Mouse (Mus musculus): ENCODE measurements around the gene Mast3. TPM values are rescaled to one million over a fixed set of nuclear protein-coding genes. Genes with fewer than 3 reads are reported as not detected.
A peak's percentile ranks its signal among the peaks of the same experiment; 100 is the strongest.

The Mast3 gene
- polyA plus RNA-seq, 1 experiment from 2014 or later, result 9.4 TPM

DNA sequence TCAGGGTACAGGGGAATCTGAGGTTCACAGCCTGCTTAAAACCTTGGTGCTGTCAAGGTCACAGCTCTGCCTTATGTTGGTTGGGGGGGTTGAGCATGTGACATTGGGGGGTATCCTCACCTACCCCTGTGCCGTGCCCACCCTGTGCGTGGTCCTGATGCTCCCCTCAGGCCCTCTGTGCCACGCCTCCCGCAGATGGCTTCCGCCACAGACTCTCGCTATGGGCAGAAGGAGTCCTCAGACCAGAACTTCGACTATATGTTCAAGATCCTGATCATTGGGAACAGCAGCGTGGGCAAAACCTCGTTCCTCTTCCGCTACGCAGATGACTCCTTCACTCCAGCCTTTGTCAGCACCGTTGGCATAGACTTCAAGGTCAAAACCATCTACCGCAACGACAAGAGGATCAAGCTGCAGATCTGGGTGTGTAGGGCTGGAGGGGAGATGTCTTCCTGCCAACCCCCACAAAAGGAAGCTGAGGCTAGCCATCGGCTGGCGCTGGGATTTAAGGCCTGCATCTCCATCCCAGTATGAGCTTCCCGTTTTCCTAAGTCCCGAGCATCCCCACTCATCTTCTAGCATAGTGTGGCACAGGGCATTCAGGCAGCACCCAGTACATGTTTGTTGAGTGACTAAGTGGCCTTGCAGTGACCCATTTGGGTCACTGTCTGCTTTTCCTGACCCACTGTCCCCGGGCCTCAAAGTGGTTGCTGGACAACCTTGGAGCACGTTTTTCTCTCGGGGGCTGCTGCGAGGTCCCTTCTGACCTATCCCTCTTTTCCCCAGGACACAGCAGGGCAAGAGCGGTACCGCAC is 49.0 kb downstream of the Mast3 start:
- H3K4me1 ChIP-seq (ENCODE audit: control insufficient read depth in 2 of 2, insufficient read depth in 2 of 2, low read length in 2 of 2), result peaks cover 18 to 44% of the 10 kb centered on the region in 2 experiments
- no peak for ATAC-seq (ENCODE audit: insufficient number of reproducible peaks, insufficient read depth, low FRiP score, low read depth)
- H3K27ac ChIP-seq (replicated peaks in 1 of 2; ENCODE audit: control insufficient read depth in 1 of 2, insufficient read depth in 1 of 2, low read depth in 2 of 2, low read length in 2 of 2), result no peak overlapping the region
- peak overlapping the region in 1 of 2 experiments; percentile 74; a peak in 1 of 4 replicates for H3K4me3 ChIP-seq (ENCODE audit: control insufficient read depth in 1 of 2, insufficient read depth in 1 of 2, low read depth in 1 of 2, low read length in 2 of 2)
- H3K9me3 ChIP-seq (ENCODE audit: control insufficient read depth, low read length), result no peaks in the 10 kb centered on the region
- peak overlapping the region; percentile 86; the same call in 1 of the 2 replicates for H3K9ac ChIP-seq (ENCODE audit: low read length)
- peaks cover 29% of the 10 kb centered on the region for H3K36me3 ChIP-seq (ENCODE audit: control insufficient read depth, insufficient read depth, low read length)
- H3K27me3 ChIP-seq (ENCODE audit: control insufficient read depth, insufficient read depth, low read length), result no peaks in the 10 kb centered on the region
- peak overlapping the region; percentile 97 for H3K4me2 ChIP-seq (ENCODE audit: low read length)
- WGBS, result 78% methylated on average over 24 of the region's 24 CpGs

GRCm38 (mm10) chr8:70754871-70755660 is 49.8 kb downstream of the Mast3 start:
- H3K4me2 ChIP-seq (ENCODE audit: low read length), result peak overlapping the region; percentile 97
- 13% methylated on average over 50 of the region's 50 CpGs for WGBS
- 0 out of 2 replicates have a peak, but pooled peaks have one; percentile 9 for ATAC-seq (ENCODE audit: insufficient number of reproducible peaks, insufficient read depth, low FRiP score, low read depth)
- H3K9me3 ChIP-seq (ENCODE audit: control insufficient read depth, low read length), result no peaks in the 10 kb centered on the region
- peaks cover 29% of the 10 kb centered on the region for H3K36me3 ChIP-seq (ENCODE audit: control insufficient read depth, insufficient read depth, low read length)
- peak overlapping the region; percentile 57 to 74 for H3K4me3 ChIP-seq (ENCODE audit: control insufficient read depth in 1 of 2, insufficient read depth in 1 of 2, low read depth in 1 of 2, low read length in 2 of 2)
- H3K27me3 ChIP-seq (ENCODE audit: control insufficient read depth, insufficient read depth, low read length), result peaks cover 5% of the 10 kb centered on the region
- H3K9ac ChIP-seq (ENCODE audit: low read length), result peak overlapping the region; percentile 86
- H3K27ac ChIP-seq (replicated peaks in 1 of 2; ENCODE audit: control insufficient read depth in 1 of 2, insufficient read depth in 1 of 2, low read depth in 2 of 2, low read length in 2 of 2), result peak overlapping the region in 1 of 2 experiments; percentile 62; a peak in 1 of 4 replicates
- H3K4me1 ChIP-seq (ENCODE audit: control insufficient read depth in 2 of 2, insufficient read depth in 2 of 2, low read length in 2 of 2), result peaks cover 17 to 40% of the 10 kb centered on the region in 2 experiments

GRCm38 (mm10) chr8:70754043-70754870 is 50.6 kb downstream of the Mast3 start, which contains the start of gene Rab3a:
Rab3a (plus strand) TSS chr8:70754679.
- Histone ChIP-seq H3K36me3 (ENCODE audit: control insufficient read depth, insufficient read depth, low read length) (peaks cover 29% of the 10 kb centered on the region), H3K9me3 (ENCODE audit: control insufficient read depth, low read length) (no peaks in the 10 kb centered on the region), H3K9ac (ENCODE audit: low read length) (peak within 1 kb of the TSS; percentile 86), H3K27ac (replicated peaks in 1 of 2; ENCODE audit: control insufficient read depth in 1 of 2, insufficient read depth in 1 of 2, low read depth in 2 of 2, low read length in 2 of 2) (peak within 1 kb of the TSS; percentile 70 to 79), H3K4me2 (ENCODE audit: low read length) (peak within 1 kb of the TSS; percentile 97), H3K27me3 (ENCODE audit: control insufficient read depth, insufficient read depth, low read length) (peaks cover 14% of the 10 kb centered on the region), H3K4me1 (ENCODE audit: control insufficient read depth in 2 of 2, insufficient read depth in 2 of 2, low read length in 2 of 2) (peaks cover 15 to 32% of the 10 kb centered on the region in 2 experiments), H3K4me3 (ENCODE audit: control insufficient read depth in 1 of 2, insufficient read depth in 1 of 2, low read depth in 1 of 2, low read length in 2 of 2) (peak within 1 kb of the TSS; percentile 57 to 74)
- 8% methylated on average over 37 of the region's 37 CpGs for WGBS
- peak; percentile 94 for ATAC-seq (ENCODE audit: insufficient number of reproducible peaks, insufficient read depth, low FRiP score, low read depth)

- Histone ChIP-seq H3K27me3 (ENCODE audit: control insufficient read depth, insufficient read depth, low read length) (peaks cover 25% of the 10 kb centered on the region), H3K9ac (ENCODE audit: low read length) (peak overlapping the region; percentile 51; the same call in 1 of the 2 replicates), H3K4me3 (ENCODE audit: control insufficient read depth in 1 of 2, insufficient read depth in 1 of 2, low read depth in 1 of 2, low read length in 2 of 2) (peak overlapping the region in 1 of 2 experiments; percentile 8; a peak in 2 of 4 replicates), H3K36me3 (ENCODE audit: control insufficient read depth, insufficient read depth, low read length) (peaks cover 23% of the 10 kb centered on the region), H3K4me2 (ENCODE audit: low read length) (peak overlapping the region; percentile 97), H3K9me3 (ENCODE audit: control insufficient read depth, low read length) (no peaks in the 10 kb centered on the region), H3K27ac (replicated peaks in 1 of 2; ENCODE audit: control insufficient read depth in 1 of 2, insufficient read depth in 1 of 2, low read depth in 2 of 2, low read length in 2 of 2) (peak overlapping the region; percentile 70 to 79), H3K4me1 (ENCODE audit: control insufficient read depth in 2 of 2, insufficient read depth in 2 of 2, low read length in 2 of 2) (peaks cover 15 to 27% of the 10 kb centered on the region in 2 experiments)
- WGBS, result 12% methylated on average over 21 of the region's 21 CpGs
- no peak for ATAC-seq (ENCODE audit: insufficient number of reproducible peaks, insufficient read depth, low FRiP score, low read depth)
Measured at GRCm38 (mm10) chr8:70753151-70753550, 51.7 kb downstream of the Mast3 start.

DNA sequence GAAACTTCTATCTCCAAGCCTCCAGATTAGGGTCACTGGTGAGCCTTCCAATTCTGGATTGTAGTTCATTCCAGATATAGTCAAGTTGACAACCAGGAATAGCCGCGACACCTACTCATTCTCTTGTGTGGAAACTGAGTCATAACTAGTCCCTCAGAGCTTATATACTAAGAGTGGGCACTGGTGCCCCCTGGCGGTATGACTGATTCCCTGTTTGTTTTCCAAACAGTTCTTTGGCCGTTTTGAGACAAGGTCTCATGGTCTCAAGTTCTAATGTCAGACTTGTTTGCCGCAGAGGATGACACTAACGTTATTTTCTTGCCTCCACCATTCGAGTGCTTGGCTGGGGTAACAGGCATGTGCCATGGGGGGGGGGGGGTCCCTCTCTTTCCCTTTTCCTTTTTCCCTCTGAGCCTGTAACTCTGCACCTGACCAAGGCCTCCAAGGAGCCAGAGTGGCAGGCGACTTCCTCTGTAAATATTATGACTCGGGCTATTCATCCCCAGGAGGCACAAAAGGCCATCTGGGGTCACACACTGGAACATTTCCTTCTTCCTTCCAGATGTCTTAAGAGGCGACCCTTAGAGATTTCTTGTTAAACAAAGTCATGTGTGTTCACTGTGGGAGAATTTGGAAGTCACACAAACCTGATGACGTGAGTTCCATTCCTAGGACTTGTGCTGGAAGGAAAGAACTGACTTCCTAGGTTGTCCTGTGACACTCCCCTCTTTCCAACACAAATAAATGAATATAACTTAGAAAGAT is 52.7 kb downstream of the Mast3 start:
- Histone ChIP-seq H3K9ac (ENCODE audit: low read length) (0 out of 2 replicates have a peak overlapping the region, but pooled peaks have one; percentile 51), H3K4me3 (ENCODE audit: control insufficient read depth in 1 of 2, insufficient read depth in 1 of 2, low read depth in 1 of 2, low read length in 2 of 2) (no peak overlapping the region), H3K27ac (replicated peaks in 1 of 2; ENCODE audit: control insufficient read depth in 1 of 2, insufficient read depth in 1 of 2, low read depth in 2 of 2, low read length in 2 of 2) (peak overlapping the region; percentile 69 to 70; a peak in 3 of 4 replicates), H3K36me3 (ENCODE audit: control insufficient read depth, insufficient read depth, low read length) (peaks cover 13% of the 10 kb centered on the region), H3K27me3 (ENCODE audit: control insufficient read depth, insufficient read depth, low read length) (peaks cover 34% of the 10 kb centered on the region), H3K4me1 (ENCODE audit: control insufficient read depth in 2 of 2, insufficient read depth in 2 of 2, low read length in 2 of 2) (peaks cover 15 to 27% of the 10 kb centered on the region in 2 experiments), H3K4me2 (ENCODE audit: low read length) (no peak overlapping the region), H3K9me3 (ENCODE audit: control insufficient read depth, low read length) (no peaks in the 10 kb centered on the region)
- WGBS, result 25% methylated on average over 11 of the region's 11 CpGs
- ATAC-seq (ENCODE audit: insufficient number of reproducible peaks, insufficient read depth, low FRiP score, low read depth), result no peak

DNA sequence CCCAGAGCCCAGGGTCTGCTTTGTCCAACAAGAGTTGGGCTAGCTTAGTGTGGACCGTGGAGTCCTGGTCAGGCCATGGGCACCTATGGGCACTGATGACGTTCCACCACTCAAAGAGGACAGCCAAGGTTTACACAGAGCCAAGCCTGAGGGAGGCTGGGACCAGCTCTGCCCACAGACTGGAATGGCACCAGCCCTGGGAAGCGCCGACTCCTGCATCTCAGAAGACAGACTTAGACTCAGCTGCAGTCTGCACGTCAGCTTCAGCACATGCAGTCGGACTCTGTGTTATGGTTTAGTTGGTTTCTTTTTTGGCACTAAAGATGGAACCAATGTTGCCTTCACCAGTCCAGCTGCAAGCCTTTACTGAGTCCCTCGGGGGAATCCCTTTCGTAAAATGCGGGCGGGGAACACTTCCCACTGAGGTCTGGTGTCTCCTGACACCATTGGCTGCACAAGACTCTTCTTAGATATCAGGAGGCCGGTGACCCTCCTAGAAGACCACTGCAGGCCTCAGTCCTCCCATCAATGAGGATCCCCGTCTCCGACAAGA is 54.6 kb downstream of the Mast3 start:
- no peak overlapping the region for H3K9ac ChIP-seq (ENCODE audit: low read length)
- no peaks in the 10 kb centered on the region for H3K36me3 ChIP-seq (ENCODE audit: control insufficient read depth, insufficient read depth, low read length)
- H3K4me3 ChIP-seq (ENCODE audit: control insufficient read depth in 1 of 2, insufficient read depth in 1 of 2, low read depth in 1 of 2, low read length in 2 of 2), result no peak overlapping the region
- WGBS, result 72% methylated on average over 13 of the region's 13 CpGs
- no peak overlapping the region for H3K27ac ChIP-seq (replicated peaks in 1 of 2; ENCODE audit: control insufficient read depth in 1 of 2, insufficient read depth in 1 of 2, low read depth in 2 of 2, low read length in 2 of 2)
- H3K4me2 ChIP-seq (ENCODE audit: low read length), result no peak overlapping the region
- no peaks in the 10 kb centered on the region for H3K9me3 ChIP-seq (ENCODE audit: control insufficient read depth, low read length)
- H3K4me1 ChIP-seq (ENCODE audit: control insufficient read depth in 2 of 2, insufficient read depth in 2 of 2, low read length in 2 of 2), result peaks cover 15 to 22% of the 10 kb centered on the region in 2 experiments
- no peak for ATAC-seq (ENCODE audit: insufficient number of reproducible peaks, insufficient read depth, low FRiP score, low read depth)
- peaks cover 54% of the 10 kb centered on the region for H3K27me3 ChIP-seq (ENCODE audit: control insufficient read depth, insufficient read depth, low read length)
